Mouse (Mus musculus) CH12.LX (cell line): ENCODE data around the gene Nhlh1. TPM values are rescaled to one million over a fixed set of nuclear protein-coding genes. Genes with fewer than 3 reads are reported as not detected.

Source experiments
- DNase-seq: peaks from one replicate; pipeline ENCODE4 v3.0.0-alpha.2; 2013; ENCODE audit errors: extremely low read depth
- H3K27ac ChIP-seq: 2 replicates; pipeline ENCODE4 v1.5.1; 2012; ENCODE audit warnings: low read depth, mild to moderate bottlenecking, control low read depth, moderate library complexity; ENCODE audit not compliant: insufficient read depth
- H3K27me3 ChIP-seq: replicated peaks from 2 replicates; pipeline ENCODE3; 2012; ENCODE audit warnings: inconsistent platforms
- H3K36me3 ChIP-seq, 2 experiments: replicated peaks in 1 of 2; 2 replicates each; pipeline versions ENCODE3 to v1.6.1; 2012; ENCODE audit warnings: inconsistent platforms in 1 of 2, low read length in 1 of 2, mild to moderate bottlenecking in 1 of 2, mixed read lengths in 1 of 2, moderate library complexity in 1 of 2; ENCODE audit not compliant: control insufficient read depth in 1 of 2, insufficient read depth in 1 of 2
- H3K4me1 ChIP-seq, 2 experiments: 2 replicates each; pipeline ENCODE4 v1.6.1; 2012; ENCODE audit warnings: inconsistent platforms in 1 of 2, moderate library complexity in 1 of 2; ENCODE audit not compliant: insufficient read depth in 2 of 2, control insufficient read depth in 1 of 2
- H3K4me2 ChIP-seq: 2 replicates; pipeline ENCODE4 v1.6.1; 2012; ENCODE audit warnings: low read depth, mild to moderate bottlenecking, control low read depth; ENCODE audit not compliant: poor library complexity, insufficient read depth, severe bottlenecking
- H3K4me3 ChIP-seq, 3 experiments: fragments of 150-350 bp in 1 of 3; sonication (generic) in 1 of 3; replicated peaks in 1 of 3; 2 replicates each; pipeline versions ENCODE3 to v1.5.1; 2011 to 2012; ENCODE audit warnings: low read depth in 2 of 3, low read length in 2 of 3, mild to moderate bottlenecking in 2 of 3, moderate library complexity in 2 of 3, control low read depth in 1 of 3, improper control_type of control experiment in 1 of 3, inconsistent platforms in 1 of 3, mixed read lengths in 1 of 3; ENCODE audit not compliant: poor library complexity in 1 of 3
- H3K79me2 ChIP-seq: replicated peaks from 2 replicates; pipeline ENCODE4 v1.6.1; 2012; ENCODE audit warnings: mild to moderate bottlenecking, moderate library complexity; ENCODE audit not compliant: control insufficient read depth, poor library complexity, insufficient read depth, severe bottlenecking; ENCODE audit errors: extremely low read depth
- H3K9ac ChIP-seq: 2 replicates; pipeline ENCODE4 v1.6.1; 2012; ENCODE audit warnings: low read depth, mild to moderate bottlenecking, control low read depth, moderate library complexity; ENCODE audit not compliant: insufficient read depth
- H3K9me3 ChIP-seq: replicated peaks from 2 replicates; pipeline ENCODE3; 2012; ENCODE audit warnings: low read length, inconsistent platforms, mixed read lengths
- BHLHE40 ChIP-seq: IDR thresholded peaks from 2 replicates; pipeline ENCODE4 v1.6.1; 2011; ENCODE audit warnings: mild to moderate bottlenecking, low read depth, low read length, improper control_type of control experiment
- GABPA ChIP-seq: IDR thresholded peaks from 2 replicates; pipeline ENCODE4 v1.6.1; 2012; ENCODE audit warnings: low read depth, low read length, improper control_type of control experiment, inconsistent platforms; ENCODE audit not compliant: insufficient replicate concordance
- JUN ChIP-seq: IDR thresholded peaks from 2 replicates; pipeline ENCODE4 v1.6.1; 2011; ENCODE audit warnings: low read depth, mild to moderate bottlenecking, low read length, improper control_type of control experiment, moderate library complexity; ENCODE audit not compliant: insufficient read depth
- RCOR1 ChIP-seq: conservative IDR thresholded peaks from 2 replicates; pipeline ENCODE4 v1.6.1; 2012; ENCODE audit warnings: low read depth, mild to moderate bottlenecking, inconsistent platforms, low read length, improper control_type of control experiment
- SIN3A ChIP-seq: IDR thresholded peaks from 2 replicates; pipeline ENCODE4 v1.6.1; 2012; ENCODE audit warnings: low read length, improper control_type of control experiment, inconsistent platforms
- SMC3 ChIP-seq: IDR thresholded peaks from 2 replicates; pipeline ENCODE4 v1.6.1; 2011; ENCODE audit warnings: low read depth, low read length, improper control_type of control experiment
- TBP ChIP-seq: conservative IDR thresholded peaks from 2 replicates; pipeline ENCODE4 v1.6.1; 2011; ENCODE audit warnings: low read depth, low read length, improper control_type of control experiment
- TCF12 ChIP-seq: IDR thresholded peaks from 2 replicates; pipeline ENCODE4 v1.6.1; 2014; ENCODE audit warnings: low read depth, mild to moderate bottlenecking, inconsistent platforms, low read length, improper control_type of control experiment
- USF2 ChIP-seq: conservative IDR thresholded peaks from 2 replicates; pipeline ENCODE4 v1.6.1; 2011; ENCODE audit warnings: low read depth, low read length, improper control_type of control experiment
- ZNF384 ChIP-seq: IDR thresholded peaks from 2 replicates; pipeline ENCODE4 v1.6.1; 2012; ENCODE audit warnings: low read depth, low read length, improper control_type of control experiment, inconsistent platforms
- dilution Hi-C: fragments of 300-500 bp; cut with MboI; formaldehyde crosslinking; loops from 2 replicates; pipeline ENCODE4 v1.14.3; 2020; ENCODE audit warnings: low sequenced_read_pairs; ENCODE audit not compliant: extremely low pct_unique_long_range_greater_than_20kb, extremely low pct_ligation_motif_present
- in situ Hi-C: fragments of 300-500 bp; cut with MboI; formaldehyde crosslinking; loops from 3 replicates; pipeline ENCODE4 v1.14.3; 2019; ENCODE audit warnings: low sequenced_read_pairs, low pct_ligation_motif_present, low pct_unique_long_range_greater_than_20kb, mixed read lengths
- polyA plus RNA-seq: library from polyadenylated mRNA; unstranded; fragments of >175 nt; gene quantifications from 2 replicates; pipeline ENCODE4 v1.2.1, GENCODE M21; 2012; ENCODE audit warnings: low read depth; ENCODE audit not compliant: insufficient read length
- total RNA-seq, 2 experiments: library from RNA; depleted of rRNA; stranded (reverse); fragments of 300-350 nt in 1 of 2; fragments of >200 nt in 1 of 2; gene quantifications; 2 replicates each; pipeline ENCODE4 v1.2.3; 2012 to 2014

Gene Nhlh1
- total and polyA plus RNA-seq, 3 experiments = not detected

- TF ChIP-seq USF2 = no peak
- TF ChIP-seq SIN3A = no peak
- peak; percentile 68 for TF ChIP-seq ZNF384
- TF ChIP-seq SMC3 = no peak
- TF ChIP-seq GABPA = no peak
- Histone ChIP-seq H3K9me3 (no peaks in the 10 kb centered on the region), H3K27me3 (no peaks in the 10 kb centered on the region), H3K4me1 (peaks cover 11 to 54% of the 10 kb centered on the region in 2 experiments), H3K4me2 (no peak overlapping the region), H3K9ac (no peak overlapping the region), H3K79me2 (no peaks in the 10 kb centered on the region), H3K4me3 (no peak overlapping the region), H3K36me3 (peaks cover 0 to 26% of the 10 kb centered on the region in 2 experiments), H3K27ac (no peak overlapping the region)
- dilution Hi-C loops (no loop called here), in situ Hi-C loops (no loop called here)
- DNase-seq = peak; percentile 43
Observed at GRCm38 (mm10) chr1:172018336-172019311, 38.7 kb downstream of the Nhlh1 start.

GRCm38 (mm10) chr1:172017517-172018070 is 39.8 kb downstream of the Nhlh1 start:
- H3K9ac ChIP-seq = no peak overlapping the region
- DNase-seq = no peak
- peaks cover 0 to 29% of the 10 kb centered on the region in 2 experiments for H3K36me3 ChIP-seq
- H3K4me3 ChIP-seq = no peak overlapping the region
- no peaks in the 10 kb centered on the region for H3K27me3 ChIP-seq
- no peak overlapping the region for H3K4me2 ChIP-seq
- no peak overlapping the region for H3K27ac ChIP-seq
- dilution Hi-C loops = no loop called here
- TF ChIP-seq SMC3 = no peak
- TF ChIP-seq GABPA = no peak
- no peak for TF ChIP-seq BHLHE40
- TF ChIP-seq TBP = no peak
- TF ChIP-seq JUN = no peak
- no peak for TF ChIP-seq RCOR1
- no peak for TF ChIP-seq TCF12
- TF ChIP-seq ZNF384 = no peak
- H3K9me3 ChIP-seq = no peaks in the 10 kb centered on the region
- no peaks in the 10 kb centered on the region for H3K79me2 ChIP-seq
- H3K4me1 ChIP-seq = peaks cover 11 to 52% of the 10 kb centered on the region in 2 experiments
- in situ Hi-C loops = no loop called here
